Mouse (Mus musculus) liver, embryonic 16.5 days (tissue): ENCODE results near the gene Rabggta. TPM values are rescaled to one million over a fixed set of nuclear protein-coding genes. Genes with fewer than 3 reads are reported as not detected.

ENCODE experiments used
- ATAC-seq: fragments of 200-750 bp; cut with Nextera tagmentation; 2 replicates; pipeline ENCODE4 v1.8.0; 2017; ENCODE audit warnings: low read depth, mild to moderate bottlenecking, moderate number of reproducible peaks, moderate library complexity
- H3K27ac ChIP-seq: fragments of 300-500 bp; sonication (generic); 2 replicates; pipeline ENCODE4 v1.5.1; 2014; ENCODE audit warnings: mild to moderate bottlenecking, low read length
- H3K27me3 ChIP-seq: fragments of 300-500 bp; sonication (generic); 2 replicates; pipeline ENCODE4 v1.6.1; 2014; ENCODE audit warnings: low read depth, low read length, mixed read lengths; ENCODE audit not compliant: control insufficient read depth, insufficient read depth
- H3K36me3 ChIP-seq: fragments of 300-500 bp; sonication (generic); 2 replicates; pipeline ENCODE4 v1.6.1; 2014; ENCODE audit warnings: mild to moderate bottlenecking; ENCODE audit not compliant: control insufficient read depth, insufficient read depth
- H3K4me1 ChIP-seq: fragments of 300-500 bp; sonication (generic); 2 replicates; pipeline ENCODE4 v1.6.1; 2014; ENCODE audit warnings: low read depth, low read length, mixed read lengths; ENCODE audit not compliant: control insufficient read depth
- H3K4me2 ChIP-seq: fragments of 300-500 bp; sonication (generic); 2 replicates; pipeline ENCODE4 v1.6.1; 2014; ENCODE audit warnings: low read depth, low read length, mixed read lengths
- H3K4me3 ChIP-seq: fragments of 300-500 bp; sonication (generic); 2 replicates; pipeline ENCODE4 v1.5.1; 2014; ENCODE audit warnings: low read depth, mild to moderate bottlenecking, low read length
- H3K9ac ChIP-seq: fragments of 300-500 bp; sonication (generic); 2 replicates; pipeline ENCODE4 v1.6.1; 2014; ENCODE audit warnings: low read depth, low read length
- H3K9me3 ChIP-seq: fragments of 300-500 bp; sonication (generic); replicated peaks from 2 replicates; pipeline ENCODE4 v1.6.1; 2016; ENCODE audit warnings: low read length; ENCODE audit not compliant: control insufficient read depth
- WGBS: fragments of 180-500 bp; shearing (Covaris S2); extraction: QIAGEN DNeasy Blood & Tissue Kit; methylation state at CpG from one replicate; pipeline ENCODE4 v1.1.7; 2014; ENCODE audit not compliant: insufficient replicate concordance; 5-methylcytosine and 5-hydroxymethylcytosine counted together
- polyA plus RNA-seq: library from polyadenylated mRNA; unstranded; fragments of >200 nt; fragmentation: Nextera tagmentation; extraction: Ambion mirVana; gene quantifications from 2 replicates; pipeline ENCODE4 v1.2.1, GENCODE M21; 2015

The Rabggta gene
- polyA plus RNA-seq, 1 experiment from 2014 or later, result 11.3 TPM

DNA sequence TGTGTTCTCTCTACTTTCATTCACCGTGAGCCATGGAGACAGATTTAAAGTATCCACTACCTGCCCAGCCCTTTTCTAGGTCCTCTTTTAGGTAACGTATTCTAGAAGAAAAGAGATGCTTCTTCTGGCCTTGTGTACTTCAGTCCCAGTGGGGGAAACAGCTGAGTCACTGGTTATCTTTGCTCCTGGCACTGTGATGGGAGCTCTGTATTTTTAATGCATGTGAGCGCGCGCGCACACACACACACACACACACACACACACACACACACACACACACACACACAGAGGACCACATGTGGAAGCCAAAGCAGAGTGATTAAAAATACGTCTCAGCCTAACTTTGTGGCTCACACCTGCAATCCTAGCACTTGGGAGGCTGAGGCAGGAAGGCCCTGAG, 1.4 kb upstream of the Rabggta start:
- ATAC-seq, result no peak
- WGBS, result 60% methylated on average over 7 of the region's 7 CpGs
- Histone ChIP-seq H3K4me2 (no peak overlapping the region), H3K4me3 (no peak overlapping the region), H3K9me3 (no peaks in the 10 kb centered on the region), H3K4me1 (peaks cover 29% of the 10 kb centered on the region), H3K27me3 (no peaks in the 10 kb centered on the region), H3K36me3 (no peaks in the 10 kb centered on the region), H3K27ac (peak overlapping the region; percentile 39; the same call in 1 of the 2 replicates), H3K9ac (no peak overlapping the region)

DNA sequence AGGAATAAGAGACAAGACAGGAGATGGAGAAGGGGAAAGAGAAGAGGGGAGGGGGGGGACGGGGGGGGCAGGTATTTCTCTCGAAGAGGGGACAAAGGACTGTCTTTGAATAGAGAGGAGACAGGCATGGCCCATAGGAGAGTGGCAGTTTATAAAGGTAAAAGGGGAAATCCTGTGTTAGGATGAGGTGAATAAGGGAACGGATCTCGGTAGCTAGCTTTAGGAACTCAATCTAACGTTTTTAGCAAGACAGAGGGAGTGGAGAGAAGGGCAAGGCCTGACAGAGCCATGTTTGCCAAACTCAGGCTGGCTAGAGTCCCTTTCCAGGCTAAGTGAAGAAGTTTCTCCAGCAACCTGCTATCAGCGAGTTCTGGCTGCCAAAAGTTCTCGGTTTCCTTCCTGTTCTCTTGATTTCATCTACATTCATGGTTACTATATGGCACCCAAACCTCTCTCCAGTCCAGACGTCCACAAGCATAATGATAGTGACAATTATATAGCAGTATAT, 429 bp upstream of the Rabggta start:
- peak overlapping the region; percentile 80 for H3K4me2 ChIP-seq
- 29% methylated on average over 8 of the region's 8 CpGs for WGBS
- no peak for ATAC-seq
- peak overlapping the region; percentile 31; the same call in 1 of the 2 replicates for H3K27ac ChIP-seq
- no peaks in the 10 kb centered on the region; the same call in 1 of the 2 replicates for H3K36me3 ChIP-seq
- H3K4me1 ChIP-seq, result peaks cover 29% of the 10 kb centered on the region
- no peaks in the 10 kb centered on the region for H3K9me3 ChIP-seq
- H3K4me3 ChIP-seq, result peak overlapping the region; percentile 77
- no peaks in the 10 kb centered on the region for H3K27me3 ChIP-seq
- no peak overlapping the region; the same call in 1 of the 2 replicates for H3K9ac ChIP-seq

DNA sequence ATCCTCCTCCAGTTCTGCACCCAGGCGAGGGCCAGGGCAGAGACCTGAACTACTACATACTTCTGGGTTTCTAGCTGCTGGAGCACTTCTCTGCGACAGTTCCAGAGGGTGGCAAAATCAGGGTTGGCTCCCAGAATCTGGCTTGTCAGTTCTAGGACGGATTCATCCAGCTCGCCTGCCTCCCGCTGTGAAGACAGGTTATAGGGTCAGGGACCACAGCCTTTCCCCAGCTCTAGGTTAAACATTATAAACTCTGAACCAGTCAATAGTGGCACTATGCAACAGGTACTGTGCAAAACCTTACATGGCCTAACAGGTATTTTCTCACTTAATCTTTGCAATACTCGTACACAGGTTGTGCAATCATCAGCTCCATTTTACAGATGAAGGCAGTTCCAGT, 987 bp downstream of the Rabggta start:
- H3K9ac ChIP-seq, result no peak overlapping the region
- H3K4me1 ChIP-seq, result peaks cover 29% of the 10 kb centered on the region
- 0 out of 2 replicates have a peak overlapping the region, but pooled peaks have one; percentile 0 for H3K27ac ChIP-seq
- H3K9me3 ChIP-seq, result no peaks in the 10 kb centered on the region
- WGBS, result 68% methylated on average over 6 of the region's 6 CpGs
- H3K27me3 ChIP-seq, result no peaks in the 10 kb centered on the region
- peak overlapping the region; percentile 80 for H3K4me2 ChIP-seq
- no peaks in the 10 kb centered on the region; the same call in 1 of the 2 replicates for H3K36me3 ChIP-seq
- peak overlapping the region; percentile 77; the same call in 1 of the 2 replicates for H3K4me3 ChIP-seq
- ATAC-seq, result peak; percentile 19

DNA sequence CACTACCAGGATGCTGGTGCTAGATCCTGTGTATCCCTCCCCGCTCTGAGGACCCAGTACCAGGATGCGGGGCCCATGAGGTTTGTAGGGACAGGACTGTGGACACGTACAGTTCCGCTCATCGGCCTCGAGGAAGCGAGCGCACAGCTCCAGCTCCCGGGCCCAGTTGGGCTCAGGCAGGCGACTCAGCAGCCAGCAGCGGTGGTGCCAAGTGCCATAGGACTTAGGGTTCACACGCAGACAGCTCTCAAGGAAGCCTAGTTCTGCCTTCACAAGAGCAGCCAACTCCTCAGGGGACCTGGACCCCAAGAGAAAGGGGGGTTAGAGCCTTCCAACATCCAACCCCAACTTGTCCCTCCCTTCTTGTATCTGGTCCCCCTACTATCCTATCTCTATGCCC, 1.4 kb downstream of the Rabggta start:
- Histone ChIP-seq H3K9ac (no peak overlapping the region), H3K4me2 (no peak overlapping the region)
- 81% methylated on average over 12 of the region's 12 CpGs for WGBS

DNA sequence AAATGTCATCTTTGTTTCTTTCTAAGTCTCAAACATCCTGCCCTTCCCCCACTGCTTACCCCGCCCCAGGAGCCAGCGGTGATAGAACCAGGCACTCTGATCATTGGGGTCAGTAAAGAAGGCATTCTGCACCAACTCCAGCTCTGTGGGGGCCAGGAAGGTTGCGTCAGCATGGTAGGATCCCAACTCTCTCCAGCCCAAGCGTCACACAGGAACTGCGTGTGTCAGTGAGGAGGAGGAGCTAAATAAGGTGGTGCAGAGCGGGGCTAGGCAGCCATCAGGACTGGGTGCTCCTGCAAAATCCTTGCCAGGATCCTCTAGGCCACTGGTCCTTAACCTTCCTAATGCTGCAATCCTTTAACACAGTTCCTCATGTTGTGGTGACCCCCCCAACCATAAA, 2.3 kb downstream of the Rabggta start:
- H3K9ac ChIP-seq, result no peak overlapping the region
- H3K9me3 ChIP-seq, result no peaks in the 10 kb centered on the region
- WGBS, result 72% methylated on average over 6 of the region's 6 CpGs
- H3K36me3 ChIP-seq, result no peaks in the 10 kb centered on the region; the same call in 1 of the 2 replicates
- no peak overlapping the region for H3K4me2 ChIP-seq
- H3K27me3 ChIP-seq, result no peaks in the 10 kb centered on the region
- ATAC-seq, result no peak
- peaks cover 30% of the 10 kb centered on the region for H3K4me1 ChIP-seq
- no peak overlapping the region for H3K4me3 ChIP-seq
- H3K27ac ChIP-seq, result no peak overlapping the region

More for the DNA sequence above, 1.4 kb downstream of the Rabggta start:
- no peaks in the 10 kb centered on the region; the same call in 1 of the 2 replicates for H3K36me3 ChIP-seq
- no peaks in the 10 kb centered on the region for H3K27me3 ChIP-seq
- no peak for ATAC-seq
- H3K4me1 ChIP-seq, result peaks cover 29% of the 10 kb centered on the region
- H3K27ac ChIP-seq, result 0 out of 2 replicates have a peak overlapping the region, but pooled peaks have one; percentile 0
- no peak overlapping the region for H3K4me3 ChIP-seq
- no peaks in the 10 kb centered on the region for H3K9me3 ChIP-seq

DNA sequence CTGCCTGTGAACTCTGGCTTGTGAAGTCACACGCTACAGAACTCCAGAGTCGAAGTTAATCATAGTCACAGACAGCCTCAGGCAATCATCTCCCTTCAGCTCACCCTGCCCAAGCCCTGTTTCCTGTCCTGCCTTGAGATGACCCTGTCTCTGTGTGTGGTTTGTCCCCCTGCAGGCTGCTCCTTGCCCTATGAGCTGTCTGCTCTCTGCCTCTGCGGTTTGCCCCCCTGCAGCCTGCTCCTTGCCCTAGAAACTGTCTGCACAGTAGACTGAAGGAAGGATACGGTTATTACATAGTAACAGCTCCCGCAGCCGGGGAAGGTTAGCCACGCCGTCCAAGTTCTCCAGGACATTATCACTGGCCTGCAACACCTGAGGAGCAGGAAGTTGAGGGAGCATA, 5.2 kb downstream of the Rabggta start:
- Histone ChIP-seq H3K36me3 (no peaks in the 10 kb centered on the region; the same call in 1 of the 2 replicates), H3K4me1 (peaks cover 22% of the 10 kb centered on the region), H3K27me3 (no peaks in the 10 kb centered on the region; the same call in 1 of the 2 replicates), H3K4me2 (no peak overlapping the region), H3K27ac (no peak overlapping the region), H3K9ac (no peak overlapping the region), H3K9me3 (no peaks in the 10 kb centered on the region), H3K4me3 (no peak overlapping the region)
- no peak for ATAC-seq
- 69% methylated on average over 8 of the region's 8 CpGs for WGBS

DNA sequence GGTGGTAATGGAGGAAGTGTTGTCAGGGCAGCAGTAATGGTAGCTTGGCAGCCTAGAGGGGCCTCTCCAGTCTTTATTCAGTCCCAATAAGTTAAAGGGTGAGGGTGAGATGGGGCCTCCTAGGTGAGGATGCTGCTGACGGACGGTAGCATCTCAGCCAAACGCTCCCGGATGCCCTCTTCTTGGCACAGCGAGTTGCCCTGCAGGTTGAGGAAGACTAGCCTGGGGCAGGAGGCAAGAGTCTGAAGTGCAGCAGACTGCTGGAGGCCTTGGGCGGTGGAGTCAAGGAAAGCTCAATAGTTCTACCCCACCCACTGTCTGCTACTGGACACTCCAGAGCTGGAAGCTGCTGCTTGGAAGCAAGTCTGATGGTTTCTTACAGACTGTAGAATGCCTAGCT, 5.8 kb downstream of the Rabggta start:
- H3K9ac ChIP-seq, result no peak overlapping the region
- no peaks in the 10 kb centered on the region; the same call in 1 of the 2 replicates for H3K36me3 ChIP-seq
- H3K4me1 ChIP-seq, result peaks cover 17% of the 10 kb centered on the region
- ATAC-seq, result no peak
- no peaks in the 10 kb centered on the region; the same call in 1 of the 2 replicates for H3K27me3 ChIP-seq
- no peaks in the 10 kb centered on the region for H3K9me3 ChIP-seq
- H3K4me2 ChIP-seq, result no peak overlapping the region
- no peak overlapping the region for H3K27ac ChIP-seq
- H3K4me3 ChIP-seq, result no peak overlapping the region
- 83% methylated on average over 6 of the region's 6 CpGs for WGBS

DNA sequence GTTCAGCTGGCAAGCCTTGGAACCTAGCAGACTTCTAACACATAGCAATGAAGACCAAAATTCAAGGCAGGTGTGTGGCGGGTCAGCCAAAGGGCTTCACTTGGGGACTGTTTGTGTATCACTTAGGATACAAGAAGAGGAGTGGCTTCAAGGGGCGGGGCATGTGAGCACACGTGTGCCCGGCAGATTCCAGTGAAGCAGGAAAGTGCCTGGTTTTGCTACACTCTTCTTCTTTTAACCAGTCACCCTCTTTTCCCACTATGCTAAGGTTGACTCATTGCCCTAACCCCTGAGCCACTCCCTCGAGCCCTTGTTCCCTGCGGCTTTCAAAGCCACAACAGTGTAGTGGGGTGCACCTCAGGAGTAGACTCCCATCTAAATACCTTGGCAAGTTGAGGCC, 7.2 kb downstream of the Rabggta start:
- no peaks in the 10 kb centered on the region for H3K9me3 ChIP-seq
- no peak for ATAC-seq
- H3K4me3 ChIP-seq, result no peak overlapping the region
- H3K9ac ChIP-seq, result no peak overlapping the region
- no peaks in the 10 kb centered on the region; the same call in 1 of the 2 replicates for H3K27me3 ChIP-seq
- H3K4me2 ChIP-seq, result no peak overlapping the region
- peaks cover 16% of the 10 kb centered on the region for H3K4me1 ChIP-seq
- H3K36me3 ChIP-seq, result no peaks in the 10 kb centered on the region; the same call in 1 of the 2 replicates
- no peak overlapping the region for H3K27ac ChIP-seq
- 28% methylated on average over 6 of the region's 6 CpGs for WGBS

DNA sequence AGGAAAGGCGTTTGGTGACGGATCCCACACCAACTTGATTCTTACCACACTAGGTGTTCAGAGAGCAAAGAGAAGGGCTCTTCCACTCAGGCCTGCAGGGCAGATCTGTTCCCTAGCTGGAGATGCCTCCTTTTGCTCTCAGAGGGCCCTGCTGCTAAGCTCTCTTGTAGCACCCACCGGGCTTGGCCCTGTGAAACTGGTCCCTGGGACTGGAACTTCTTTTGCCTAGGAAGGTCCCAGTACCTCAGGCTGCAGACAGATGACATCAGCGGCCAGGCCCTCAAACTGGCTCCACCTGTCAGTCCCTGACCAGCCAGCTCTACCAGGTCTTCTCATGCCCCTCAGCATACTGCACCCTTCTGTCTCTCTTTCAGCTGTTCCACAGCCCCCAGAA, 8.3 kb downstream of the Rabggta start, which contains the start of gene Tgm1:
Gene Tgm1 (minus strand): TSS at position 198 of the 394 bp plus-strand sequence.
- no peak for ATAC-seq

More for the DNA sequence above, 8.3 kb downstream of the Rabggta start, which contains the start of gene Tgm1:
- Histone ChIP-seq H3K4me3 (peak within 1 kb of the TSS; percentile 52), H3K4me1 (peaks cover 16% of the 10 kb centered on the region), H3K36me3 (no peaks in the 10 kb centered on the region; the same call in 1 of the 2 replicates), H3K27ac (no peak within 1 kb of the TSS), H3K27me3 (no peaks in the 10 kb centered on the region; the same call in 1 of the 2 replicates), H3K9ac (peak within 1 kb of the TSS; percentile 40; the same call in 1 of the 2 replicates), H3K4me2 (peak within 1 kb of the TSS; percentile 62), H3K9me3 (no peaks in the 10 kb centered on the region)
- 18% methylated on average over 4 of the region's 4 CpGs for WGBS
